In genomic region chr2:166434554-166434953, GRCm38 (mm10) we compare ENCODE assay signal across 16 mouse cellular contexts.
DNase-seq lines count a peak whose midpoint lies in the region; ATAC-seq and TF ChIP-seq lines count a peak whose summit lies in the region.
"Had no signal": no experiment of that assay in that cellular context is flagged by ENCODE, and none has a peak within 500 bp of the region (broad histone marks: within the 10 kb centered on the region; RNA-seq: fewer than 3 reads in every experiment).

No protein-coding gene starts in this region.

- peak overlapping the region; percentile 76 for H3K27ac ChIP-seq in intestine, embryonic 14.5 days (ENCODE audit: low read depth)
- H3K27ac ChIP-seq in intestine, postnatal 0 days (ENCODE audit: low read depth, low read length): no peak overlapping the region
- H3K27ac ChIP-seq in embryonic facial prominence, embryonic 11.5 days (replicated peaks; ENCODE audit: low read depth, low read length): 0 out of 2 replicates have a peak overlapping the region, but pooled peaks have one; percentile 20
- H3K27ac ChIP-seq in intestine, embryonic 15.5 days: 0 out of 2 replicates have a peak overlapping the region, but pooled peaks have one; percentile 66
- peak overlapping the region; percentile 38 for H3K27ac ChIP-seq in neural tube, embryonic 15.5 days (replicated peaks)
- no peak overlapping the region for H3K27ac ChIP-seq in liver, postnatal 0 days (ENCODE audit: low read depth)
- H3K27ac ChIP-seq: forebrain, embryonic 12.5 days had no signal

- H3K36me3 ChIP-seq in intestine, embryonic 14.5 days (ENCODE audit: control insufficient read depth, insufficient read depth, low read length): no peaks in the 10 kb centered on the region
- H3K36me3 ChIP-seq in intestine, postnatal 0 days (ENCODE audit: control insufficient read depth, insufficient read depth): no peaks in the 10 kb centered on the region
- H3K36me3 ChIP-seq in embryonic facial prominence, embryonic 11.5 days (replicated peaks; ENCODE audit: control insufficient read depth, insufficient read depth, low read depth, low read length): no peaks in the 10 kb centered on the region
- H3K36me3 ChIP-seq in intestine, embryonic 15.5 days: no peaks in the 10 kb centered on the region
- no peaks in the 10 kb centered on the region for H3K36me3 ChIP-seq in neural tube, embryonic 15.5 days
- H3K36me3 ChIP-seq in liver, postnatal 0 days (replicated peaks; ENCODE audit: insufficient read depth, low read length): no peaks in the 10 kb centered on the region
- H3K36me3 ChIP-seq: forebrain, embryonic 12.5 days had no signal

- no peaks in the 10 kb centered on the region for H3K27me3 ChIP-seq in intestine, embryonic 14.5 days (replicated peaks; ENCODE audit: control insufficient read depth, insufficient read depth, low read length)
- no peaks in the 10 kb centered on the region for H3K27me3 ChIP-seq in intestine, postnatal 0 days (replicated peaks; ENCODE audit: control insufficient read depth, insufficient read depth, low read length)
- H3K27me3 ChIP-seq in embryonic facial prominence, embryonic 11.5 days (ENCODE audit: control insufficient read depth, insufficient read depth, low read length): no peaks in the 10 kb centered on the region
- H3K27me3 ChIP-seq in intestine, embryonic 15.5 days (replicated peaks): no peaks in the 10 kb centered on the region
- H3K27me3 ChIP-seq in neural tube, embryonic 15.5 days (replicated peaks): no peaks in the 10 kb centered on the region; the same call in 1 of the 2 replicates
- no peaks in the 10 kb centered on the region for H3K27me3 ChIP-seq in liver, postnatal 0 days (ENCODE audit: insufficient read depth, low read length)

- no peak for ATAC-seq in intestine, embryonic 14.5 days (replicated peaks; ENCODE audit: low FRiP score, low TSS enrichment, low read depth)
- ATAC-seq in intestine, postnatal 0 days: no peak
- no peak for ATAC-seq in embryonic facial prominence, embryonic 11.5 days (replicated peaks; ENCODE audit: insufficient number of reproducible peaks, low FRiP score, low TSS enrichment, low read depth)
- no peak; the same call in 1 of the 2 replicates for ATAC-seq in intestine, embryonic 15.5 days
- no peak for ATAC-seq in neural tube, embryonic 15.5 days (ENCODE audit: low FRiP score)
- ATAC-seq in liver, postnatal 0 days: no peak
- ATAC-seq in CD4-positive, CD25-positive, alpha-beta regulatory T cell, adult 4 months: no peak

- no peak for TF ChIP-seq CTCF in intestine, postnatal 0 days (IDR thresholded peaks at IDR 0.05; ENCODE audit: low read depth)
- no peak for TF ChIP-seq CTCF in liver, postnatal 0 days (IDR thresholded peaks at IDR 0.05; ENCODE audit: low read depth)

- WGBS in intestine, embryonic 14.5 days: 12% methylated on average over 8 of the region's 8 CpGs
- WGBS in intestine, postnatal 0 days: 21% methylated on average over 8 of the region's 8 CpGs
- WGBS in embryonic facial prominence, embryonic 11.5 days: 48% methylated on average over 8 of the region's 8 CpGs
- WGBS in intestine, embryonic 15.5 days: 18% methylated on average over 8 of the region's 8 CpGs
- 26% methylated on average over 8 of the region's 8 CpGs for WGBS in neural tube, embryonic 15.5 days
- WGBS in liver, postnatal 0 days (ENCODE audit: insufficient replicate concordance): 63% methylated on average over 8 of the region's 8 CpGs

- H3K9me3 ChIP-seq in intestine, embryonic 14.5 days (ENCODE audit: control insufficient read depth, low read length): no peaks in the 10 kb centered on the region
- no peaks in the 10 kb centered on the region for H3K9me3 ChIP-seq in intestine, postnatal 0 days (ENCODE audit: control insufficient read depth)
- H3K9me3 ChIP-seq in embryonic facial prominence, embryonic 11.5 days (replicated peaks; ENCODE audit: control insufficient read depth, low read length): no peaks in the 10 kb centered on the region
- H3K9me3 ChIP-seq in intestine, embryonic 15.5 days: no peaks in the 10 kb centered on the region
- H3K9me3 ChIP-seq in neural tube, embryonic 15.5 days (replicated peaks): no peaks in the 10 kb centered on the region
- no peaks in the 10 kb centered on the region for H3K9me3 ChIP-seq in liver, postnatal 0 days (ENCODE audit: low read length)
- H3K9me3 ChIP-seq: forebrain, embryonic 12.5 days had no signal

- TF ChIP-seq EP300 in liver, postnatal 0 days (IDR thresholded peaks at IDR 0.05; ENCODE audit: low read depth): no peak

- H3K4me1 ChIP-seq in intestine, embryonic 14.5 days (replicated peaks; ENCODE audit: control insufficient read depth, insufficient read depth, low read length): peaks cover 34% of the 10 kb centered on the region
- 0 out of 2 replicates have a peak, but pooled peaks cover 2% of the 10 kb centered on the region for H3K4me1 ChIP-seq in intestine, postnatal 0 days (replicated peaks; ENCODE audit: control insufficient read depth, insufficient read depth, low read length)
- no peaks in the 10 kb centered on the region for H3K4me1 ChIP-seq in embryonic facial prominence, embryonic 11.5 days (ENCODE audit: control insufficient read depth, insufficient read depth, low read length)
- H3K4me1 ChIP-seq in intestine, embryonic 15.5 days (replicated peaks): peaks cover 30% of the 10 kb centered on the region
- peaks cover 48% of the 10 kb centered on the region for H3K4me1 ChIP-seq in neural tube, embryonic 15.5 days
- no peaks in the 10 kb centered on the region for H3K4me1 ChIP-seq in liver, postnatal 0 days (ENCODE audit: insufficient read depth)

- H3K4me3 ChIP-seq in intestine, embryonic 14.5 days (ENCODE audit: low read depth, low read length): no peak overlapping the region
- H3K4me3 ChIP-seq in intestine, postnatal 0 days (ENCODE audit: low read depth, low read length): no peak overlapping the region
- H3K4me3 ChIP-seq in embryonic facial prominence, embryonic 11.5 days (ENCODE audit: low read depth, low read length): no peak overlapping the region
- no peak overlapping the region for H3K4me3 ChIP-seq in intestine, embryonic 15.5 days (replicated peaks)
- no peak overlapping the region for H3K4me3 ChIP-seq in neural tube, embryonic 15.5 days (replicated peaks)
- no peak overlapping the region for H3K4me3 ChIP-seq in liver, postnatal 0 days (ENCODE audit: low read depth, low read length)
- H3K4me3 ChIP-seq: forebrain, embryonic 12.5 days; gastrocnemius, adult 2 months; left cerebral cortex, adult 2 months had no signal

- no peak overlapping the region for H3K9ac ChIP-seq in intestine, embryonic 14.5 days (ENCODE audit: low read length)
- H3K9ac ChIP-seq in intestine, postnatal 0 days (ENCODE audit: low read depth, low read length): no peak overlapping the region
- no peak overlapping the region for H3K9ac ChIP-seq in embryonic facial prominence, embryonic 11.5 days (replicated peaks; ENCODE audit: low read length)
- H3K9ac ChIP-seq in intestine, embryonic 15.5 days: no peak overlapping the region
- no peak overlapping the region for H3K9ac ChIP-seq in neural tube, embryonic 15.5 days (replicated peaks)
- H3K9ac ChIP-seq in liver, postnatal 0 days (replicated peaks): no peak overlapping the region
- H3K9ac ChIP-seq: forebrain, embryonic 12.5 days had no signal

- no peak for DNase-seq in intestine, embryonic 14.5 days (ENCODE audit: low spot score)
- DNase-seq in embryonic facial prominence, embryonic 11.5 days (ENCODE audit: low spot score): no peak
- no peak for DNase-seq in liver, postnatal 0 days
- DNase-seq: adrenal gland, postnatal 25 days; cerebellum, adult 11-12 months; gastrocnemius, adult 2 months; kidney, adult 18-20 months; lung, postnatal 10 days; right cerebral cortex, postnatal 25 days had no signal

- no peak overlapping the region for H3K4me2 ChIP-seq in intestine, embryonic 14.5 days (ENCODE audit: low read length)
- no peak overlapping the region for H3K4me2 ChIP-seq in intestine, postnatal 0 days (replicated peaks; ENCODE audit: low read depth)
- no peak overlapping the region for H3K4me2 ChIP-seq in embryonic facial prominence, embryonic 11.5 days (ENCODE audit: low read depth, low read length)
- H3K4me2 ChIP-seq in intestine, embryonic 15.5 days (replicated peaks): no peak overlapping the region
- H3K4me2 ChIP-seq in neural tube, embryonic 15.5 days: no peak overlapping the region
- no peak overlapping the region for H3K4me2 ChIP-seq in liver, postnatal 0 days (ENCODE audit: low read depth, low read length)
- H3K4me2 ChIP-seq: forebrain, embryonic 12.5 days; liver, embryonic 11.5 days had no signal

Comparison
In these comparisons a context has a peak if more than half of its experiments do, and no peak if none do; other contexts are left out.
1. H3K27ac ChIP-seq: peak in intestine, embryonic 14.5 days (single experiment), embryonic facial prominence, embryonic 11.5 days (single experiment), intestine, embryonic 15.5 days (single experiment) and neural tube, embryonic 15.5 days (single experiment); none in intestine, postnatal 0 days (single experiment) and liver, postnatal 0 days (single experiment).